Mouse (Mus musculus): ENCODE measurements around the gene Grpel1.

The Grpel1 gene

GRCm38 (mm10) chr5:36464709-36465661 lies at the start of gene Grpel1:
TSS of gene Grpel1 (plus strand) at chr5:36464998.
- DNase-seq, result peak; percentile 99 to 100

- DNase-seq, result no peak
Observed at GRCm38 (mm10) chr5:36419861-36420260, 44.9 kb upstream of the Grpel1 start.

- no peak for DNase-seq
Observed at GRCm38 (mm10) chr5:36422689-36423088, 42.1 kb upstream of the Grpel1 start.

GRCm38 (mm10) chr5:36424676-36425075 lies 40.1 kb upstream of the Grpel1 start:
- peak; percentile 23 to 34 for DNase-seq

GRCm38 (mm10) chr5:36426404-36426803 lies 38.4 kb upstream of the Grpel1 start:
- peak; percentile 64 to 71 for DNase-seq

GRCm38 (mm10) chr5:36427831-36428230 lies 37.0 kb upstream of the Grpel1 start:
- DNase-seq, result no peak

- no peak for DNase-seq
Observed at GRCm38 (mm10) chr5:36429551-36429950, 35.2 kb upstream of the Grpel1 start.

GRCm38 (mm10) chr5:36431711-36432110 lies 33.1 kb upstream of the Grpel1 start:
- DNase-seq, result no peak

GRCm38 (mm10) chr5:36434398-36434967 lies 30.3 kb upstream of the Grpel1 start:
- DNase-seq, result no peak

- no peak for DNase-seq
Observed at GRCm38 (mm10) chr5:36436858-36437257, 27.9 kb upstream of the Grpel1 start.

- DNase-seq, result no peak
Observed at GRCm38 (mm10) chr5:36440741-36441140, 24.1 kb upstream of the Grpel1 start.

- DNase-seq, result no peak
Observed at GRCm38 (mm10) chr5:36444611-36445010, 20.2 kb upstream of the Grpel1 start.

- no peak for DNase-seq
Observed at GRCm38 (mm10) chr5:36445028-36445427, 19.8 kb upstream of the Grpel1 start.

GRCm38 (mm10) chr5:36446166-36446890 lies 18.5 kb upstream of the Grpel1 start:
- no peak for DNase-seq

GRCm38 (mm10) chr5:36447872-36448271 lies 16.9 kb upstream of the Grpel1 start:
- DNase-seq, result no peak

GRCm38 (mm10) chr5:36449710-36450358 lies 15.0 kb upstream of the Grpel1 start:
- no peak for DNase-seq

GRCm38 (mm10) chr5:36451119-36451518 lies 13.7 kb upstream of the Grpel1 start:
- no peak for DNase-seq

GRCm38 (mm10) chr5:36451872-36452389 lies 12.9 kb upstream of the Grpel1 start:
- no peak for DNase-seq

- no peak for DNase-seq
Observed at GRCm38 (mm10) chr5:36452821-36453220, 12.0 kb upstream of the Grpel1 start.

GRCm38 (mm10) chr5:36457706-36458105 lies 7.1 kb upstream of the Grpel1 start:
- DNase-seq, result no peak

- DNase-seq, result peak in 1 of 2 experiments; percentile 55
Observed at GRCm38 (mm10) chr5:36458926-36459325, 5.9 kb upstream of the Grpel1 start.

GRCm38 (mm10) chr5:36460712-36461111 lies 4.1 kb upstream of the Grpel1 start:
- DNase-seq, result no peak

GRCm38 (mm10) chr5:36461231-36461630 lies 3.6 kb upstream of the Grpel1 start:
- no peak for DNase-seq
